Mouse (Mus musculus) heart, postnatal 0 days (tissue): ENCODE data around the gene Gm21985.

Experiments
- CTCF ChIP-seq: IDR thresholded peaks from 2 replicates; pipeline ENCODE4 v1.5.1; 2016; ENCODE audit warnings: antibody characterized with exemption, control low read depth, low read depth
- EP300 ChIP-seq: IDR thresholded peaks from 2 replicates; pipeline ENCODE4 v1.6.1; 2016; ENCODE audit warnings: antibody characterized with exemption, low read depth

DNA sequence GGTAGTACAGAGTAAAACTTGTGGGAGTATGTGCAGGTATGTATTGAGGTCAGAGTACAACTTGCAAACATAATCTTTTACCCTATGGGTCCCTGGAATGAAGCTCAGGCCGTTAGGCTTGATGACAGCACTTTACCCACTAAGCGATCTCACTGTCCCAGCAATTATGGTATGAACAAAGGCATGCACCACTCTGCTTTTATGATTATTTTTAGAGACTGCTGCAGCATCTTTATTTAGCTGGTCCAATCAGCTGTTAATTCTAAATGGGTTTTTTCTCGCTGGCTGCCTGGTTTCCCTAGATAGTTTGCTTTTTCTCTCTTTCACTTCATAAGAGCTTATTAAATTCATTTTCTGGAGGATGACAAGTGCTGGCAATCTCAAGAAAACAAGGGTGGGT, 30.1 kb downstream of the Gm21985 start:
- TF ChIP-seq EP300 (no peak), CTCF (no peak)
